Mouse (Mus musculus) kidney, adult 18-20 months (tissue): ENCODE data around the gene Foxo4.

Source experiments
- DNase-seq: peaks from one replicate; pipeline ENCODE4 v3.0.0; 2021

Foxo4 gene

DNA sequence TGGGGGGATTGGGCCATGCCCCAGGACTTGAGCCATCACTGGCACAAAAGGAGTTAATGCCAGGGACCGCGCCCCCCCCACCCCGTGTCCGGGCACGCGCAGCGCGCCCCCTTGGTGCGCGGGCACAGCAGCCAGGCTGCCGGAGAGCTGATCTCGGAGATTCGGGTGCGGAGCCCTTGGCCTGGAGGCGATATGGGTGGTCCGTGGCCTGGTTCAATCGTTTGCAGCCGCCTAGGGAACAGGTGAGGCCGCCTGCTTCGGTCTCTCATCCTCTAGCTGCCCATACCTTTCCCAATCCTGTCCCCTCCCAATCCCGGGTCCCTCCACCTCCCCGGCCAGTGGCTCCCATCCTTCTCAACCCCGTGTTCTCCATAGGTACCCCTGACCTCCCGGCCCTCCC lies 44.7 kb downstream of the Foxo4 start, which contains the start of gene Nlgn3:
Gene Nlgn3, plus strand, starts transcription at position 114 of the 400 bp plus-strand sequence.
- no peak for DNase-seq

DNA sequence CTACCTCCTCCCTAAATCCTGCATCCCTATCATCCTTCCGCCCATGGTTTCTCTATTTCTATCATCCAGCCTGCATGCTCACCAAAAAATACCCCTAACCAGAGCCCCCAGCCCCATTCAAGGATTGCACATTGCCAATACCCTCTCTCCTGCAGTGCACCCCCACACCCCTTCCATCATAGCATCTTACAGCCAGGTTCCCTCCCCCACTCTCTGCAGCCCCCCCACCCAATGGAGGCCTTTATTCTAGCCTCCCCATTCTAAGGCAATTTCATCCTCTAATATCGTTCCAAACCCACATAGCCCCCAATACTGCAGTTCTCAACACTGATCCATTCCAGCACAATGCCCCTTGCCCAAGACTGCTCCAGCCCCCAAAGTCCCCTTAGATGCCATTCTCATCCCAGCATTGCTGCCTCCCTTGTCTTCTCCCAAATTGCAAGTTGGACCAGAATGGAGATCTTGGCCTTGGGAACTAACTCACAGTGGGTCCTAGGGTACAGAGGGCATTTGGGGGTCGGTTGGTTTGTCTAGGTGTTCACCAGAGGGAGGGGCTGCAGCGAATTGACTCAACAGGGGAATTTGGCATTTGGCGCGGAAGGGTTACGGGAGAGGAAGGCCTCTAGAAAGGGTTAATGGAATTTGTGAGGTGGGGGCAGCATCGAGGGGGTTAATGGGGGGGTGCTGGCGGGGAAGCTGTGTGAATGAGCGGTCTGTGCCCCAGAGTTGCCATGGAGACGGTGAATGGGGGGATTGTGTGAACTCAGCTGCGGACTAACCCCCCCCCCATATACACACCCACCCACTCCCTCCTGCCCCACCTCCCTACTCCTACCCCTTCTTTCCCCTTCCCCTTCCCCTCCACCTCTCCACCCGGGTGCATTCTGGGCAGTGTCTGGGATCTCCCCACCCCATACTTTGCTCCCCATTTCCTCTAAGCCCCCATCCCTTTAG lies 45.4 kb downstream of the Foxo4 start:
- DNase-seq = no peak

DNA sequence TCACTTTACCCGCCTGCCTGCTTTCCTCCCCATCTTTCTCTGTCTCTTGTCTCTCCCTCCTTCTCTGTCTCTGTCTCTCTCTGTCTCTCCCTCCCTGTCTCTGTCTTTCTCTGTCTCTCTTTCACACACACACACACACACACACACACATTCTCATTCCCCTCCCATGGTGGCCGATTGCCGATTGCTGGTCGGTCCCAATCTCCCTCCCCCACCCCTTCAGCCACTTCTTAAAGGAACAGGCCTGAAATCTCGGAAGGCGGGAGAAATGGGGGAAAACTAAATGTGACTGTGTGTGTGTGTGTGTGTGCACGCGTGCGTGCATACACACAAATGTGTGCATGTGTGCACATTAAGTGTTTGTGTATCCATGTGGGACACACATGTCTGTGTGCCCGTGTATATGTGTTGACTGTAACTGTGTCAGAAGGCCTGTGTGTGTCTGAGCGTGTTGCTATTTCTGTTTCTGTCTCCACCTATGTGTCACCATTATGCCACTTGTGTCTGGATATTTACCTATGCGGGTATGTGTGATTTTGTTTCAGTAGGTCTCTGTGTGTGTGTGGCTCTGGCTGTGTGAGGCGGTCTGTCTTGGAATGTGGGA lies 46.2 kb downstream of the Foxo4 start:
- no peak for DNase-seq

DNA sequence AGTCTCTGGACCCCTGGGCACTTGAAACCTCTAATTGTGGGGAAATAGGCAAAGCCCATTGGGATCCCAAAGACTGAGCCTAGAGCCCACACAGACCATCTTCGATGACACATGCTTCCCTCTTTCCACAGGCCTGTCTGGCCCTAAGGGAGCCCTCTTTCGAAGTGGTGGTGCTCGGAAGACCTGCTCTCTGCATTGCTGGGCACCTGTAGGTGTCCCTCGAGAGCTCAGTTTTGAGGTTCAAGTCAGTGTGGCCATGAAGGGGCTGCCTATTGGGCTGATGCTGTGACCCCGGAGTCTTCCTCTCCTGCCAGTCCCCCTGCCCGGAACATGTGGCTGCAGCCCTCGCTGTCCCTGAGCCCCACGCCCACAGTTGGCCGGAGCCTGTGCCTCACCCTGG lies 47.3 kb downstream of the Foxo4 start:
- no peak for DNase-seq

DNA sequence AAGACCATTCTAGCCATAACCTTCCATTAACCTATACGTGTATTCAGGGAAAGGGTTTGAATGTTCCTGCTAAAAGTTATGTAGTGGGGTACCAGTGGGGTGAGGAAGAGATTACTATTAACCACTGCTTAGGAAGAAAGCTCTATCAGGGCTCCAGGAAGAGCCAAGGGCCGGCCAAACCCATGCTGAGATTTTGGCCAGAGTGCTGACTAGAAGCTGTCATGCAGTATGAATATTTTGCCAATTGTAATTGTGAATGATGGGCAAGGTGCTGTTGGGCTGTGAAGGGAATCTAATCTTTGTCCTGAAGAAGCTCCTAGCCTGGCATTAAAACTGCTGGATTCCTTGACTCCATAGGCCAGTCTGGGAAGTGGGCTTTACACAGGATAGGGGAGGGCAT lies 50.3 kb downstream of the Foxo4 start:
- no peak for DNase-seq

DNA sequence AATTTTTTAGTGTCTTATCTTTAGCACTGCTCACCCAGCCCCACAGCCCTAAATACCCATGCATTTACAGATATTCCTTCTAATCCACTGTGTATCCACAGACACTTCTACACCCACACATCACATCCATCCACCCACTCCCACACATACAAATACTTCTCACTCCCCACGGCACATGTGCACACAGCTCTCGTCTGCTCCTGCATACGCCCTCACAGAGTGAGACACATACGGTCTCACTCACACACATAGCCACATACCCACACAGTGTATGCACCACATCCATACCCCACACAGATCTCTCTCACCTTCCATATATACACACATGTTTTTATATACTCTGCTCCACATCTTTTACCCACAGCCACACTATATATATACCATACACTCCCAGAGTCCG lies 55.0 kb downstream of the Foxo4 start:
- no peak for DNase-seq
